Mouse (Mus musculus): ENCODE data around the gene Hsd17b3.

The Hsd17b3 gene

GRCm38 (mm10) chr13:64089130-64089529 lies at the start of gene Hsd17b3:
Gene Hsd17b3, minus strand, starts transcription at chr13:64089230.
- no peak for DNase-seq (ENCODE audit: low spot score in 2 of 2)

- DNase-seq (ENCODE audit: low spot score in 2 of 2) = peak; percentile 33 to 46
Observed at GRCm38 (mm10) chr13:64129616-64130375, 40.8 kb upstream of the Hsd17b3 start.

GRCm38 (mm10) chr13:64128858-64129615 lies 40.0 kb upstream of the Hsd17b3 start, which contains the start of gene Slc35d2:
Gene Slc35d2, minus strand, starts transcription at chr13:64129368.
- peak; percentile 42 to 50 for DNase-seq (ENCODE audit: low spot score in 2 of 2)

- no peak for DNase-seq (ENCODE audit: low spot score in 2 of 2)
Observed at GRCm38 (mm10) chr13:64126316-64126715, 37.3 kb upstream of the Hsd17b3 start.

GRCm38 (mm10) chr13:64124886-64125285 lies 35.9 kb upstream of the Hsd17b3 start:
- DNase-seq (ENCODE audit: low spot score in 2 of 2) = no peak

- DNase-seq (ENCODE audit: low spot score in 2 of 2) = no peak
Observed at GRCm38 (mm10) chr13:64123491-64124188, 34.6 kb upstream of the Hsd17b3 start.

- DNase-seq (ENCODE audit: low spot score in 2 of 2) = no peak
Observed at GRCm38 (mm10) chr13:64120760-64121159, 31.7 kb upstream of the Hsd17b3 start.

GRCm38 (mm10) chr13:64117442-64117841 lies 28.4 kb upstream of the Hsd17b3 start:
- no peak for DNase-seq (ENCODE audit: low spot score in 2 of 2)

GRCm38 (mm10) chr13:64110421-64110820 lies 21.4 kb upstream of the Hsd17b3 start:
- DNase-seq (ENCODE audit: low spot score in 2 of 2) = no peak

GRCm38 (mm10) chr13:64108381-64108850 lies 19.4 kb upstream of the Hsd17b3 start:
- DNase-seq (ENCODE audit: low spot score in 2 of 2) = no peak

GRCm38 (mm10) chr13:64107535-64107934 lies 18.5 kb upstream of the Hsd17b3 start:
- DNase-seq (ENCODE audit: low spot score in 2 of 2) = no peak

- DNase-seq (ENCODE audit: low spot score in 2 of 2) = no peak
Observed at GRCm38 (mm10) chr13:64107105-64107504, 18.1 kb upstream of the Hsd17b3 start.

- DNase-seq (ENCODE audit: low spot score in 2 of 2) = no peak
Observed at GRCm38 (mm10) chr13:64105690-64106089, 16.7 kb upstream of the Hsd17b3 start.

- DNase-seq (ENCODE audit: low spot score in 2 of 2) = peak; percentile 20 to 21
Observed at GRCm38 (mm10) chr13:64100186-64100585, 11.2 kb upstream of the Hsd17b3 start.

- peak; percentile 10 to 44 for DNase-seq (ENCODE audit: low spot score in 2 of 2)
Observed at GRCm38 (mm10) chr13:64098992-64099391, 10.0 kb upstream of the Hsd17b3 start.

- DNase-seq (ENCODE audit: low spot score in 2 of 2) = peak; percentile 22 to 51
Observed at GRCm38 (mm10) chr13:64093341-64093740, 4.3 kb upstream of the Hsd17b3 start.

GRCm38 (mm10) chr13:64092752-64093151 lies 3.7 kb upstream of the Hsd17b3 start:
- DNase-seq (ENCODE audit: low spot score in 2 of 2) = no peak

- DNase-seq (ENCODE audit: low spot score in 2 of 2) = no peak
Observed at GRCm38 (mm10) chr13:64092141-64092540, 3.1 kb upstream of the Hsd17b3 start.

- DNase-seq (ENCODE audit: low spot score in 2 of 2) = no peak
Observed at GRCm38 (mm10) chr13:64091006-64091405, 2.0 kb upstream of the Hsd17b3 start.

- DNase-seq (ENCODE audit: low spot score in 2 of 2) = no peak
Observed at GRCm38 (mm10) chr13:64090278-64090677, 1.2 kb upstream of the Hsd17b3 start.

- no peak for DNase-seq (ENCODE audit: low spot score in 2 of 2)
Observed at GRCm38 (mm10) chr13:64088057-64088456, 973 bp downstream of the Hsd17b3 start.

- DNase-seq (ENCODE audit: low spot score in 2 of 2) = no peak
Observed at GRCm38 (mm10) chr13:64086036-64086435, 3.0 kb downstream of the Hsd17b3 start.
